Comparison of ENCODE assay signal across 13 mouse cellular contexts in the genomic region with DNA sequence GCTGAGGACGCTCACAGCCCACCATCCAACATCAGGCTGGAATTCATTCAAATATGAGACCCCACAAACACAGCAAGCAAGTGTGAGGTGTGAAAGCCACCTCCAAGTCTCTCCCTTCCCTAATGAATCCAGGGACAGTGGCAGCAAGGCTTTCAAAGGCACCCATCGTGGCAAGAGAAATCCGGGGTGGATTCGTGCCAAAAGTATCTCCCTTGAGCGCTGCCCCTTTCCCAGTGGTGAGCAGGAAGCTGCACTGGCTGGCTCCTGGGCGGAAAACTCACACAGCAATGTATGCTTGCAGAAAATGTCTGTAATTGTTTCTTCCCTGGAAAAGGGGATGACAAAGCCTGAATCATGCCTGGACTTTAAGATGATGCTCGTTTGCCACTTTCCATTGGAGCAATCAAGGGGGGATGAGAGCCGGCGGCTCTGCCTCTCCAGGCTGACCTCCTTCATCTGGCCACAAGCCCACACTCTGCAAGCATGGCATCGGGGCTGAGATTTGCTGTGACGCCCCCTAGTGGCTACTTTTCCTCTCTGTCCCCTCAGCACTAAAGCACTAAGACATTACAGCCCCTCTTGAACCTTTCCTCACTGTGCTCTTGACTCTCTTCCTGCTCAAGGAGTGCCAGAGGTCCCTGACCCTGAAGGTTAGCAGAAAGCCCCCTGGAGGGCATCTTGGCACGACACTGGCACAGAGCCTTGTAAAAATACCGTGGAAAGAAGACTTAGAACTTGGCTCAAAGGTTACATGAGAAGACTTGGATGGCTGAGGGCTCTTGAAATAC. TPM values are rescaled to one million over a fixed set of nuclear protein-coding genes. Genes with fewer than 3 reads are reported as not detected.
DNase-seq lines count a peak whose midpoint lies in the region; ATAC-seq and TF ChIP-seq lines count a peak whose summit lies in the region.
"Had no signal": no experiment of that assay in that cellular context is flagged by ENCODE, and none has a peak within 500 bp of the region (broad histone marks: within the 10 kb centered on the region; RNA-seq: fewer than 3 reads in every experiment).

No protein-coding gene starts in this region.

- no peaks in the 10 kb centered on the region for H3K27me3 ChIP-seq in forebrain, postnatal 0 days (ENCODE audit: insufficient read depth, low read length)
- no peaks in the 10 kb centered on the region for H3K27me3 ChIP-seq in forebrain, embryonic 16.5 days (replicated peaks; ENCODE audit: control insufficient read depth, insufficient read depth, low read length)
- H3K27me3 ChIP-seq: intestine, embryonic 15.5 days; neural tube, embryonic 15.5 days had no signal

- no peak for DNase-seq in forebrain, postnatal 0 days
- DNase-seq in kidney, adult 8-10 months: peak; percentile 75 to 77
- no peak for DNase-seq in kidney, postnatal 4 days
- DNase-seq in ES-CJ7 (ENCODE audit: low read depth, low spot score): peak; percentile 41
- DNase-seq in kidney, postnatal 14 days: peak; percentile 47
- DNase-seq in embryo, embryonic 10 days (ENCODE audit: low spot score): no peak
- DNase-seq in neural tube, embryonic 10.5 days (ENCODE audit: extremely low spot score, low spot score): no peak
- DNase-seq: adrenal gland, postnatal 36 days had no signal

- H3K4me1 ChIP-seq in forebrain, postnatal 0 days (ENCODE audit: insufficient read depth): no peaks in the 10 kb centered on the region
- H3K4me1 ChIP-seq in forebrain, embryonic 16.5 days (replicated peaks; ENCODE audit: control insufficient read depth, insufficient read depth, low read length): peaks cover 2% of the 10 kb centered on the region; the same call in 1 of the 2 replicates

- H3K4me2 ChIP-seq in forebrain, postnatal 0 days (ENCODE audit: low read depth): no peak overlapping the region
- H3K4me2 ChIP-seq in forebrain, embryonic 16.5 days (ENCODE audit: low read length): no peak overlapping the region
- H3K4me2 ChIP-seq: intestine, embryonic 15.5 days; midbrain, embryonic 11.5 days; neural tube, embryonic 15.5 days had no signal

- peak; percentile 39 for TF ChIP-seq CTCF in forebrain, postnatal 0 days (IDR thresholded peaks at IDR 0.05; ENCODE audit: low read depth)

- no peaks in the 10 kb centered on the region for H3K9me3 ChIP-seq in forebrain, postnatal 0 days (ENCODE audit: low read length)
- H3K9me3 ChIP-seq in forebrain, embryonic 16.5 days (ENCODE audit: control insufficient read depth, low read length): no peaks in the 10 kb centered on the region
- H3K9me3 ChIP-seq: forebrain, embryonic 10.5 days; intestine, embryonic 15.5 days; neural tube, embryonic 15.5 days had no signal

- no peak overlapping the region for H3K9ac ChIP-seq in forebrain, postnatal 0 days
- H3K9ac ChIP-seq in forebrain, embryonic 16.5 days (replicated peaks; ENCODE audit: low read depth, low read length): no peak overlapping the region
- H3K9ac ChIP-seq: intestine, embryonic 15.5 days; neural tube, embryonic 15.5 days had no signal

- 43% methylated on average over 13 of the region's 13 CpGs for WGBS in forebrain, postnatal 0 days
- WGBS in forebrain, embryonic 16.5 days: 47% methylated on average over 13 of the region's 13 CpGs

- H3K4me3 ChIP-seq in forebrain, postnatal 0 days (ENCODE audit: low read depth, low read length): no peak overlapping the region
- H3K4me3 ChIP-seq in forebrain, embryonic 16.5 days (replicated peaks; ENCODE audit: low read length): no peak overlapping the region
- H3K4me3 ChIP-seq: forebrain, embryonic 10.5 days; intestine, embryonic 15.5 days; neural tube, embryonic 15.5 days had no signal

- 0 out of 2 replicates have a peak, but pooled peaks cover 3% of the 10 kb centered on the region for H3K36me3 ChIP-seq in forebrain, postnatal 0 days (ENCODE audit: insufficient read depth)
- no peaks in the 10 kb centered on the region for H3K36me3 ChIP-seq in forebrain, embryonic 16.5 days (ENCODE audit: control insufficient read depth, insufficient read depth)
- H3K36me3 ChIP-seq: intestine, embryonic 15.5 days; neural tube, embryonic 15.5 days had no signal

- no peak overlapping the region for H3K27ac ChIP-seq in forebrain, postnatal 0 days (ENCODE audit: low read depth, low read length)
- no peak overlapping the region for H3K27ac ChIP-seq in forebrain, embryonic 16.5 days (ENCODE audit: low read length)
- H3K27ac ChIP-seq: forebrain, embryonic 10.5 days; intestine, embryonic 15.5 days; neural tube, embryonic 15.5 days had no signal

- no peak for ATAC-seq in forebrain, postnatal 0 days
- no peak for ATAC-seq in forebrain, embryonic 16.5 days

RNA-seq across cellular contexts. Expression of a gene that starts 49.3 kb away (rescaled TPM):
- 72.3 and 83.8 TPM in 2 replicates for total RNA-seq in forebrain, postnatal 0 days (2014; rRNA removed)
- 50.3 and 52.2 TPM in 2 replicates for polyA plus RNA-seq in forebrain, postnatal 0 days (2015; fragmentation: Nextera tagmentation; extraction: Ambion mirVana)
- 48.1 and 50.7 TPM in 2 replicates for polyA plus RNA-seq in forebrain, embryonic 16.5 days (2015; fragmentation: Nextera tagmentation; extraction: Ambion mirVana)

Comparison
In these comparisons a context has a peak if more than half of its experiments do, and no peak if none do; other contexts are left out.
1. DNase-seq: peak in kidney, adult 8-10 months (2 of 2), ES-CJ7 (single experiment) and kidney, postnatal 14 days (single experiment); none in forebrain, postnatal 0 days (single experiment), kidney, postnatal 4 days (0 of 2), embryo, embryonic 10 days (single experiment) and neural tube, embryonic 10.5 days (single experiment).